Mouse (Mus musculus) thymus, postnatal 25 days (tissue): ENCODE data around the gene Cercam.
"Not testable (repeated sequence)": the region's sequence is repeated elsewhere in the genome, so short reads cannot be mapped to it uniquely, and the experiment has no call there.

Source experiments
- DNase-seq: peaks from one replicate; pipeline ENCODE4 v3.0.0; 2022

Gene Cercam

GRCm38 (mm10) chr2:29855585-29856210, 13.3 kb upstream of the Cercam start:
- DNase-seq = no peak

- no peak for DNase-seq
Observed at GRCm38 (mm10) chr2:29856451-29857260, 12.3 kb upstream of the Cercam start.

GRCm38 (mm10) chr2:29857341-29857740, 11.6 kb upstream of the Cercam start:
- no peak for DNase-seq

GRCm38 (mm10) chr2:29857967-29858366, 11.0 kb upstream of the Cercam start:
- DNase-seq = no peak

- DNase-seq = peak; percentile 66
Observed at GRCm38 (mm10) chr2:29858748-29859473, 10.1 kb upstream of the Cercam start.

GRCm38 (mm10) chr2:29865125-29865524, 3.8 kb upstream of the Cercam start:
- DNase-seq = no peak

GRCm38 (mm10) chr2:29869646-29870451, 885 bp downstream of the Cercam start:
- peak; percentile 18 for DNase-seq

- no peak for DNase-seq
Observed at GRCm38 (mm10) chr2:29872581-29873295, 3.8 kb downstream of the Cercam start.

- DNase-seq = no peak
Observed at GRCm38 (mm10) chr2:29873801-29874200, 4.8 kb downstream of the Cercam start.

GRCm38 (mm10) chr2:29878061-29878460, 9.1 kb downstream of the Cercam start:
- DNase-seq = no peak

GRCm38 (mm10) chr2:29879191-29879590, 10.2 kb downstream of the Cercam start:
- DNase-seq = no peak

- DNase-seq = no peak
Observed at GRCm38 (mm10) chr2:29879964-29880830, 11.2 kb downstream of the Cercam start.

- DNase-seq = not testable (repeated sequence)
Observed at GRCm38 (mm10) chr2:29886659-29887292, 17.8 kb downstream of the Cercam start.

- DNase-seq = peak; percentile 100
Observed at GRCm38 (mm10) chr2:29889066-29889944, 20.3 kb downstream of the Cercam start, which contains the start of gene Odf2. Gene Odf2, plus strand, starts transcription at chr2:29889221.

- peak; percentile 71 for DNase-seq
Observed at GRCm38 (mm10) chr2:29889991-29890833, 21.2 kb downstream of the Cercam start.

- DNase-seq = no peak
Observed at GRCm38 (mm10) chr2:29891773-29892172, 22.8 kb downstream of the Cercam start.

- DNase-seq = no peak
Observed at GRCm38 (mm10) chr2:29896071-29896470, 27.1 kb downstream of the Cercam start.

- no peak for DNase-seq
Observed at GRCm38 (mm10) chr2:29897366-29897765, 28.4 kb downstream of the Cercam start.
